Mouse (Mus musculus) midbrain, embryonic 10.5 days (tissue): ENCODE results near the gene Rnf34. TPM values are rescaled to one million over a fixed set of nuclear protein-coding genes. Genes with fewer than 3 reads are reported as not detected.

Source experiments
- DNase-seq: peaks from one replicate; pipeline ENCODE4 v3.0.0-alpha.2; 2017; ENCODE audit warnings: low spot score
- H3K27ac ChIP-seq: fragments of 300-500 bp; sonication (generic); replicated peaks from 2 replicates; pipeline ENCODE4 v1.5.1; 2016; ENCODE audit warnings: mild to moderate bottlenecking
- H3K27me3 ChIP-seq: fragments of 300-500 bp; sonication (generic); 2 replicates; pipeline ENCODE4 v1.6.1; 2016; ENCODE audit warnings: low read depth, mild to moderate bottlenecking; ENCODE audit not compliant: poor library complexity, severe bottlenecking
- H3K36me3 ChIP-seq: fragments of 300-500 bp; sonication (generic); 2 replicates; pipeline ENCODE4 v1.6.1; 2016; ENCODE audit warnings: mild to moderate bottlenecking, moderate library complexity
- H3K4me1 ChIP-seq: fragments of 300-500 bp; sonication (generic); 2 replicates; pipeline ENCODE4 v1.6.1; 2016
- H3K4me3 ChIP-seq: fragments of 300-500 bp; sonication (generic); 2 replicates; pipeline ENCODE4 v1.5.1; 2016; ENCODE audit warnings: mild to moderate bottlenecking, moderate library complexity
- H3K9me3 ChIP-seq: fragments of 300-500 bp; sonication (generic); replicated peaks from 2 replicates; pipeline ENCODE4 v1.6.1; 2016; ENCODE audit warnings: mild to moderate bottlenecking
- WGBS: fragments of 180-500 bp; shearing (Covaris S2); methylation state at CpG from one replicate; pipeline ENCODE4 v1.1.7; 2016; 5-methylcytosine and 5-hydroxymethylcytosine counted together
- polyA plus RNA-seq: library from polyadenylated mRNA; unstranded; fragments of >200 nt; fragmentation: Nextera tagmentation; extraction: Ambion mirVana; gene quantifications from 2 replicates; pipeline ENCODE4 v1.2.1, GENCODE M21; 2016

Gene Rnf34
- polyA plus RNA-seq, 1 experiment from 2014 or later, result 50.6 TPM

GRCm38 (mm10) chr5:122894007-122894637 is 44.3 kb downstream of the Rnf34 start:
- DNase-seq, result peak; percentile 36
- 92% methylated on average over 5 of the region's 5 CpGs for WGBS

GRCm38 (mm10) chr5:122894821-122895220 is 45.0 kb downstream of the Rnf34 start:
- Histone ChIP-seq H3K4me1 (peaks cover 32% of the 10 kb centered on the region), H3K4me3 (no peak overlapping the region), H3K27ac (no peak overlapping the region), H3K27me3 (no peaks in the 10 kb centered on the region), H3K36me3 (peaks cover 23% of the 10 kb centered on the region), H3K9me3 (no peaks in the 10 kb centered on the region)
- DNase-seq, result no peak
- 74% methylated on average over 4 of the region's 4 CpGs for WGBS

More at GRCm38 (mm10) chr5:122894007-122894637, 44.3 kb downstream of the Rnf34 start:
- no peak overlapping the region for H3K27ac ChIP-seq
- H3K27me3 ChIP-seq, result no peaks in the 10 kb centered on the region
- peaks cover 24% of the 10 kb centered on the region for H3K36me3 ChIP-seq
- H3K9me3 ChIP-seq, result no peaks in the 10 kb centered on the region
- H3K4me3 ChIP-seq, result no peak overlapping the region
- peaks cover 28% of the 10 kb centered on the region for H3K4me1 ChIP-seq

GRCm38 (mm10) chr5:122898153-122898552 is 48.3 kb downstream of the Rnf34 start:
- peaks cover 5% of the 10 kb centered on the region; the same call in 1 of the 2 replicates for H3K36me3 ChIP-seq
- H3K9me3 ChIP-seq, result no peaks in the 10 kb centered on the region
- WGBS, result 86% methylated on average over 6 of the region's 6 CpGs
- no peak for DNase-seq
- H3K4me3 ChIP-seq, result peak overlapping the region; percentile 92
- peaks cover 40% of the 10 kb centered on the region for H3K4me1 ChIP-seq
- no peak overlapping the region for H3K27ac ChIP-seq
- no peaks in the 10 kb centered on the region for H3K27me3 ChIP-seq

GRCm38 (mm10) chr5:122898963-122899776 is 49.3 kb downstream of the Rnf34 start:
- H3K27me3 ChIP-seq, result no peaks in the 10 kb centered on the region
- WGBS, result 6% methylated on average over 44 of the region's 45 CpGs
- DNase-seq, result peak; percentile 48

GRCm38 (mm10) chr5:122899777-122900557 is 50.1 kb downstream of the Rnf34 start:
- DNase-seq, result peak; percentile 92
- H3K4me3 ChIP-seq, result peak overlapping the region; percentile 92
- H3K27ac ChIP-seq, result peak overlapping the region; percentile 96
- peaks cover 5% of the 10 kb centered on the region; the same call in 1 of the 2 replicates for H3K36me3 ChIP-seq
- H3K27me3 ChIP-seq, result no peaks in the 10 kb centered on the region
- no peaks in the 10 kb centered on the region for H3K9me3 ChIP-seq
- peaks cover 34% of the 10 kb centered on the region for H3K4me1 ChIP-seq
- 1% methylated on average over 118 of the region's 120 CpGs for WGBS

More at GRCm38 (mm10) chr5:122898963-122899776, 49.3 kb downstream of the Rnf34 start:
- Histone ChIP-seq H3K4me1 (peaks cover 40% of the 10 kb centered on the region), H3K9me3 (no peaks in the 10 kb centered on the region), H3K36me3 (peaks cover 5% of the 10 kb centered on the region; the same call in 1 of the 2 replicates), H3K27ac (peak overlapping the region; percentile 96), H3K4me3 (peak overlapping the region; percentile 92)

GRCm38 (mm10) chr5:122900558-122901171 is 50.8 kb downstream of the Rnf34 start:
- Histone ChIP-seq H3K27me3 (no peaks in the 10 kb centered on the region), H3K4me1 (peaks cover 32% of the 10 kb centered on the region)
- 3% methylated on average over 33 of the region's 33 CpGs for WGBS

GRCm38 (mm10) chr5:122901179-122901578 is 51.3 kb downstream of the Rnf34 start:
- H3K4me3 ChIP-seq, result peak overlapping the region; percentile 92
- 56% methylated on average over 11 of the region's 11 CpGs for whole genome bisulfite sequencing

More at GRCm38 (mm10) chr5:122900558-122901171, 50.8 kb downstream of the Rnf34 start:
- H3K9me3 ChIP-seq, result no peaks in the 10 kb centered on the region
- H3K36me3 ChIP-seq, result peaks cover 5% of the 10 kb centered on the region; the same call in 1 of the 2 replicates
- DNase-seq, result no peak
- peak overlapping the region; percentile 96 for H3K27ac ChIP-seq
- H3K4me3 ChIP-seq, result peak overlapping the region; percentile 92

GRCm38 (mm10) chr5:122901666-122902065 is 51.8 kb downstream of the Rnf34 start:
- H3K27me3 ChIP-seq, result no peaks in the 10 kb centered on the region
- no peaks in the 10 kb centered on the region for H3K9me3 ChIP-seq
- DNase-seq, result no peak
- WGBS, result 67% methylated on average over 3 of the region's 3 CpGs
- H3K4me1 ChIP-seq, result peaks cover 32% of the 10 kb centered on the region
- H3K27ac ChIP-seq, result no peak overlapping the region
- H3K36me3 ChIP-seq, result peaks cover 10% of the 10 kb centered on the region
- no peak overlapping the region for H3K4me3 ChIP-seq

More at GRCm38 (mm10) chr5:122901179-122901578, 51.3 kb downstream of the Rnf34 start:
- DNase-seq, result no peak
- peak overlapping the region; percentile 96 for H3K27ac ChIP-seq
- H3K4me1 ChIP-seq, result peaks cover 32% of the 10 kb centered on the region
- H3K27me3 ChIP-seq, result no peaks in the 10 kb centered on the region
- H3K36me3 ChIP-seq, result peaks cover 5% of the 10 kb centered on the region; the same call in 1 of the 2 replicates
- H3K9me3 ChIP-seq, result no peaks in the 10 kb centered on the region

- Histone ChIP-seq H3K9me3 (no peaks in the 10 kb centered on the region), H3K27me3 (no peaks in the 10 kb centered on the region), H3K4me1 (peaks cover 30% of the 10 kb centered on the region), H3K36me3 (peaks cover 12% of the 10 kb centered on the region), H3K27ac (no peak overlapping the region), H3K4me3 (no peak overlapping the region)
- 84% methylated on average over 6 of the region's 6 CpGs for WGBS
- DNase-seq, result no peak
Observed at GRCm38 (mm10) chr5:122902228-122902627, 52.4 kb downstream of the Rnf34 start.

GRCm38 (mm10) chr5:122903165-122903564 is 53.3 kb downstream of the Rnf34 start:
- WGBS, result 81% methylated on average over 5 of the region's 5 CpGs
- peaks cover 21% of the 10 kb centered on the region for H3K4me1 ChIP-seq
- H3K4me3 ChIP-seq, result no peak overlapping the region
- no peak overlapping the region for H3K27ac ChIP-seq
- no peaks in the 10 kb centered on the region for H3K27me3 ChIP-seq
- no peak for DNase-seq
- no peaks in the 10 kb centered on the region for H3K9me3 ChIP-seq
- H3K36me3 ChIP-seq, result peaks cover 7% of the 10 kb centered on the region

- H3K4me1 ChIP-seq, result no peaks in the 10 kb centered on the region
- H3K36me3 ChIP-seq, result peaks cover 13% of the 10 kb centered on the region
- H3K9me3 ChIP-seq, result no peaks in the 10 kb centered on the region
- WGBS, result 89% methylated on average over 1 of the region's 1 CpGs
- no peak for DNase-seq
- no peak overlapping the region for H3K4me3 ChIP-seq
- no peak overlapping the region for H3K27ac ChIP-seq
- H3K27me3 ChIP-seq, result no peaks in the 10 kb centered on the region
Observed at GRCm38 (mm10) chr5:122907182-122907581, 57.3 kb downstream of the Rnf34 start.

- Histone ChIP-seq H3K27ac (no peak overlapping the region), H3K27me3 (no peaks in the 10 kb centered on the region), H3K36me3 (peaks cover 20% of the 10 kb centered on the region), H3K4me1 (no peaks in the 10 kb centered on the region), H3K4me3 (no peak overlapping the region), H3K9me3 (no peaks in the 10 kb centered on the region)
- DNase-seq, result no peak
- WGBS, result 93% methylated on average over 2 of the region's 2 CpGs
Observed at GRCm38 (mm10) chr5:122908001-122908400, 58.2 kb downstream of the Rnf34 start.
